Mouse (Mus musculus) frontal cortex, adult 2 months (tissue): Measurements from ENCODE around the gene Tspo. TPM values are rescaled to one million over a fixed set of nuclear protein-coding genes. Genes with fewer than 3 reads are reported as not detected.
A peak's percentile ranks its signal among the peaks of the same experiment; 100 is the strongest.

ENCODE experiments used
- DNase-seq, 2 experiments: peaks; one replicate each; pipeline ENCODE4 v3.0.0; 2022; ENCODE audit warnings: low spot score in 1 of 2; ENCODE audit errors: extremely low spot score in 1 of 2
- polyA plus RNA-seq: library from polyadenylated mRNA; depleted of rRNA; stranded (reverse); fragments of >200 nt; gene quantifications from 2 replicates; pipeline ENCODE4 v1.2.3, GENCODE M21; 2012

The Tspo gene
- polyA plus RNA-seq, 1 experiment: 10.9 TPM

DNA sequence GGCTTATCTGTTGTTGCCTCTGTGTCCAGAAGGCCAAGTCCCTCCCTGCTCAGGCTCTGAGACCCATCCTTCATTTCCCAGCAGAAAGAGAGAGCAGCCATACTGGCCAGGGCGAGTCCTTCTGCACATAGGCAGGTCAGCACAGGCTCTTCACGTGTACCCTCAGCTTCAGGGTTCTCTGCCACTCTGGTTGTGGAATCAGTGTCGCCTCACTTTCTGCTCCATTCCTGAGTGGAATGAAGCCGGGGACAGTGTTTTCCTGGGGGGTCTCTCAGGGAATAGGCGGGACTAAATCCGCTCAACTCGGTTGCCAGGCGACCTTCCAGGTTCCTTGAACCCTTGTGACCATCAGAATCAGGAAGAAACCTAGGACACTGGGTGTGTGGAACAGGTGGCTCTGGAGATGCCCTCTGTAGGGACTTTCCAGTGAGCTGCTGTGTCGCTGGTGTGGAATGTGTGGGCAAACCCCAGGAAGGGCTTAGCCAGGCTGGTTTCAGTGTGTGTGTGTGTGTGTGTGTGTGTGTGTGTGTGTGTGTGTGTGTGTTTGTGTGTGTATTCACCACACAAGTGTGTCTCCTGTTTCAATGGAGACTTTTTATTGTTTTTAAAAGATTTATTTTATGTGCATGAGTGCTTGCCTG is 21.6 kb upstream of the Tspo start:
- no peak for DNase-seq

DNA sequence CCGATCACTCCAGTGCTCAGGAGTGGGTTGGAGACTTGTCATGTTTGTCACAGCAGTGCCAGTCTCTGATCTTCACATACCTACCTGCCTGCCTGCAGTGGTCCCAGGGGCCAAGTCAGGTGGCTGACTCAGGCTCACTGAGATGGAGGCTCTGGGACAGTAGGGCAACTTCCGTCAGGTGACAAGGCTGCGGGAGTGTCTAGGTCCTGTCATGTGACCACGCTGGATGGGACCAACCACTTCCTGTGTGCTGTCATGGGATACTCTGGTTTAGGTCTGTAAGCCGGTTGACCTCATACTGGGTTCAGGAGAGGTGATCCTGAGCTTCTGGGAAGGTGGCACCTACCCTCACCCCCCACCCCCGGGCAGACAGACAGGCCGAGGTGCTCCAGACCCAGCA is 17.4 kb upstream of the Tspo start:
- DNase-seq: no peak

DNA sequence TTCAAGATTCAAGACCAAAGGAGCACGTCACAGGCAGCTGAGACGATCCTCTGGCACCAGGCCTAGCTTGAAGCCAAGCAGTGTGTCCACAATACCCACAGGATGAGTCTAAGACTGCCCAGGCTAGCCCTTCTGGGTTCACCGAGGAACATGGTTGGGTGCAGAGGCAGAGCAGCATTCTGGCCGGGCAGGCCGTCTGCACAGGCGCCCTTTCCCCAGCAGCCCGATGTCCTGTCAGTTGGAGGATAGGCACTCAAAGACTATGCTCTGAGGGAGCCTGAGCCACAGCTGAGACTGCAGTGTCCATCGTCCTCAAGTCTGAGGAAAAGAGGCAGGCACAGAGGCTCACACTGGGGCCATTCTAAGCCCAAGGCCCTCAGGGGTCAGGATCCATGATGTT is 16.2 kb upstream of the Tspo start:
- DNase-seq: no peak

DNA sequence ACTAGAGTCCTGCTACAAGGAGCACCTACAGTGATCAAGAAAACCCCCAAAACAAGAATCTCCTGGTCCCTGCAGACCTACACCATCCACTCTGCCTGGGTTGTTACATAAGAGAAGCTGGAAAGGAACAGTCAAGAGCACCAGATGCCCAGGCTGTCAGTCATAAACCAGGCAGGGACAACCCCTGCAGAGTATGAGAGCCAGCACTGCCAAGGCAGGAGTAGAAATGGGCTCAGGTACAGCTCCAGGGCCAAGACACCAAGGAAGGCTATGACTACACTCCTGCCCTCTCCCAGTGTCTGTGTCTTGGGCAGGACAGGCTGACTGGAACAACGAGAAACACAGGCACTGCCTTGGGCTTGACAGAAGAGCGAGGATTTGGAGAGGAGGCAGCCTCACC is 13.3 kb upstream of the Tspo start:
- DNase-seq: no peak

DNA sequence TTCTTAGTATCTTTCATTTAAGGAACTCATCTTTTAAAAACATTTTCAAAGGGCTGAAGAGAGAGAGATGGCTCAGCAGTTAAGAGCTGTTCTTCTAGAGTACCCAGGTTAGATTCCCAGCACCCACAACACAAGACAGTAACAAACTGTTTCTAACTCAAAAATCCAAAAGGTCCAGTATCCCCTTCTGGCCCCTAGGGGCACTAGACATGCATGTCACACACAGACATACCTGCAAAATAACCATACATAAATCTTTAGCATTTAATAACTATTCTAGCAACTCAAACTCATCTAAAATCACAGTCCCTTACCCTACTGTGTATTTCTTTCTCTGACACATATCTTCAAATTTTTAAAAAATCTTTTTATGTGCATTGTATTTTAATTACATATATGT is 9.6 kb upstream of the Tspo start:
- no peak for DNase-seq

DNA sequence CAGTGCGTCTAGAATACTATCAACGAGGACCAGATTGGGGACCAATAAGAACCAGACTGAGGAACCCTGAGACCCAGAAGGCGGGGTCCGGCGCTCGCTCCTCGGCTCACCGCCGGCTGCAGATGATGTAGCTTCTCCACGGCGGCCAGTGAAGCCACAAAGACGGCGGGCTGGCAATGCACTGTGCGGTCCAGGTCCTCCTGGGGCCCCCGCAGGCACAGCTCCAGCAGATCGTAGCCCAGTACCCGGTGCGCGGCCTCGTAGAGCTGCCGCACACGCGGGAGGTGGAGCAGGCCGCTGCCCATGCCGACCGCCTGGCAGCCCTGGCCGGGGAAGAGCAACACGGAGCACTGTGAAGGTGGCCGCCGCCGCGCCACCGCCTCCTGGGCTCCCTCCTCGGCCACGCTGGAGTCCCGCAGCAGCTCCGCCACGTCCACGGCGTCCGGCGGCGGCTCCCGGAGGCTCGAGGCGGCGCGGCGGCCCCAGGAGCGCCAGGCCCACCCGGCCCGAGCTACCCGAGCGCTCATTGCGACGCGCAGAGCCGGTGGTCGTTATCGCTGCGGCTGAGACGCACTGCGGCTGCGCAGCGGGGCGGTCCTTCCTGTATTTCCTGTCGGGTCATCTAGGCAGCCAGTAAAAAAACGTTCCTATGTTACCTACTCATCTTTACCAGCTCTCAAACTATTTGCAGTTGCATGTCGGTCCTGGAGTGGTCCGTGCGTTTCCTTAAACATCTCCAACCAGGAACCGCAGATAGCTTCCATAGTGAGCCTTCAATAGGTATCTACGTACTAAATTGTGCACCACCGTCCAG is 8.0 kb upstream of the Tspo start:
- DNase-seq: peak; percentile 68 to 87

DNA sequence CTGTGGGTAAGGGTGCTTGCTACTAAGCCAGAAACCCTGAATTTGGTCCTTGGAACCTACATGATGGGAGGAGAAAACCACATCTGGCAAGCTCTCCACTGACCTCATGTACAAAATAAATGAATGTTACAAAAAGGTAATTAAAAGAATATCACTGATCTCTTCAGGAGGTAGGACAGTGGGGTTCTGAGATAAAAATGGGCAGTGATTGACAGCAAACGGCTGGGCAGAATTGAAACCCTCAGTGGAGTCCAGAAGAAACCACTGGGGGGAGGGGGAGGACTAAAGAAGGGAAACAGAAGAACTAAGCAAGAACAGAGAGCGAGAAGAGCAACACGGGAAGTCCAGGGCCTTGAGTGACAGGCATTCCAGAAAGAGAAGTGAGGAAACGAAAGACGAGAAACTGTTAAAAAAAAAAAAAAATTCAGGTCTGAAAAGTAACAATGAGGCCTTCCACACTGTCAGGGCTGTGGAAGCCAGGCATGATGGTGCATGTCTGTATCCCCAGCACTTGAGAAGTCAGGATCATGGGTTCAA is 2.4 kb upstream of the Tspo start:
- no peak for DNase-seq

DNA sequence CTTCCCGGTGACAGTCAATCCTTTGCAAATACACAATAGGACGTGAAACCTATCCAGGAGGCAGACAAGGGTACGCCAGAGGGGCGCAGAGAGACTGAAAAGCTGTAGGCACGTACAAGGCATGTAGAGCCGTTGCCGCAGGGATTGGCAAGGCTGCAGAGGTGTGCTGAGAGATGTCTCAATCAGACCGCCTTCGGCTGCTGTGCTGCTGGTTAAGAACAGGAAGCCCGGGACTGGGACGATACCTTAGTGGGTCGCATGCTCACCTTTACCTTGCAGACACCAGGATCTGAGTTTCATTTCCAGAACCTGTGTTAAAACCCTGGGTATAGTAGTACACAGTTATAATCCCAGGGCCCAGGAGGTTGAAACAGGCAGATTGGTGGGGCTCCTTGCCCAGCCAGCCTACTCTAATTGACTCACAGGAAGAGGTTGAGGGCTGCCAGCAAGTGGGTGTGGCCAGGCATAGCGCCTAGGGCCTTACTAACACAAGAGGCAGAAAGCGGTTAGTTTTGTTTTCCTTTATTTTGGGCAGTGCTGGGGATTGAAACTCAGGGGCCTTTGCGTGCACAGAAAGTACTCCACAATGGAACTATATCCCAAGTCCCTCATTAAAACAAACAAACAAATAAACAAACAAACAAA is 644 bp upstream of the Tspo start:
- DNase-seq: peak; percentile 18 to 71

DNA sequence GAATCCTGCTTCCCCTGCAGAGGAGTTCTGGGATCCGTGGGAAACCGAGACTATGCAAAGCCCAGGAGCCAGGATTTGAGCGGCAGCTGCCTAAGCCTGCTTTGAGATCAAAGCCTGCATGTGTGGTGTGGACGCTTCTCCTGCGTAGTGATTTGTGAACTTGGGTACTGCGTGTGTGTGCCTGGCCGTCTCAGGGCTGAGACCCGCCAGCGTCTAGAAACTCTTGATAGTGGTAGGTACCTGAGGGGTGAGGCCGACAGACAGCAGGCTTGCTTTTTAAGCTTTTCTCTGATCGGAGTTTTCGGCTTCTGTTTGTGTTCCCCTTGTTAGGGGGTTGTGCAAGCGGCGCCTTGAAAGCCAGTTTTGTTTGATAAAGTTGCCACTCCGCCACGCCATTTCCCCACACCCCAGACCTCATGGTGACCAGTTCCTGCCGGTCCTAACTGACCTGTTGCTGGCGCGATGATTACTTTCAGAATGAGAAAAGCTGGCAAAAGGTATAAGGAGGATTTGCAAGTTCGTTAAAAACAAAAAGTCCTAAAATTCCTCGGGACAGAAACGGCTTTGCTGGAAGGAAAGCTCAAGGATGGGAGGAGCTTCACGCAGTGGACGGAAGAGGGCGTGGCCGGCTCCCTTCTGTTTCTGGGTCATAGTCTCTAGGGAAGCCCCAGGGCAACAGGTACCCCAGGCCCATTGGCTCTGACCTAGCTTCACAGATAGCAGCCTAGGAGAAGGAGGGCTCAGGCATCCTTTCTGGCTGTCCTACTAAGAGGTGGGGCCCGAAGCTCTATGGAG is 662 bp downstream of the Tspo start:
- no peak for DNase-seq

DNA sequence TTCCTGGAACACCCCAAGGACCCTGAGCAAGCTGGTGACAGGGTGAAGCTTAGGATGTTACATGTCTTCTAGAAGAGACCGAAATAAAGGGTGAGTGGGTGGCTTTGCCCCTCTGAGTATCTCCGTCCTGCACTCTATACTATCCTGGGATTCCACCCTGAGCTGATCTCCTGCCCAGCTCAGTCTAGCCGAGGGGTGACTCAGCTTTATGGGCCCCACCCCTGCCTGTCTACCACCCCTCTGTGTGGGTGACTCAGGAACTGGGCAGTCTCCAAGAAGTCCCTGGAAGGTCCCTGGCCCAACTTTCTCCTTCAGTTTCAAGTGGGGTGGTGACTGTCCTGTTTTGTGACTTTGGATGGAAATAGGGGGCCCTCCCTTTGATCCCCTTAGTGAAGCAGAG is 2.0 kb downstream of the Tspo start:
- DNase-seq: no peak

DNA sequence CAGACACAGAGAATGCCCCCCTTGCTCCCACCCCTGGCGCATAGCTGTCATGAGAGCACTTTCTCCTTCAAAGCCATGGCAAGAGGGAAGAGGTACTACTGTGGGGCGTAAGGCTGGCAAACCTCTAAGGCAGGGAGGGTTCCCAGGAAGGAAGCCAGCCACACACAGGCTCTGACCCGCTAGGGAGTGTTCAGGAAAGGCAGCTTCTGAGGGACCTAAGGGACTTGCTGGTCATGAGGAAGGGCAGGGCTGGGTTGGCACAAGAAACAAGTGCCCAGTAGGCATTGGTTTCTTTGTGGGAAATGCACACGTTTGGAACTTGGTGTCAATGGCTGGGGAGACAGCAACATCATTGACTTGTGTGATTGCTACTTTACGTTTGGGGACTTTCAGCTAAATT is 2.6 kb downstream of the Tspo start:
- no peak for DNase-seq

DNA sequence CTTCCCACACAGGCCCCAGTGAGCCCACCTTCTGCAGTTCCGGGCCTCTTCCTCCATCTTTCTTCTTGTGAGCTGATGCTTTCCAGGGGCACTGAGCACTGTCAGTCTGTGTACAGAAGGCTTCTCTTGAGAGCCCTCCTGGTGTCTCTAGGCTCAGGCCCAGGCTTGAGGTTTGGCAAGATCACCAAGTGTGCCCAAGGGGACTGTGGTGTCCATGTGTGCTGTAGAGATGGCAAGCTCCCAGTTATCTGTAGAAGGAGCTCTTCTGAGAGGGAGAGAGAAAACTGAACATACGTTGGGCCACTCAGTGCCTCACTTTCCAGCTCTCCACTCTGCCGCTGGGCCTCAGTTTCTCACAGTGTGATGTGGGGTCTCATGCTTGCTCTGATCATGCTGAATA is 4.3 kb downstream of the Tspo start:
- no peak for DNase-seq

DNA sequence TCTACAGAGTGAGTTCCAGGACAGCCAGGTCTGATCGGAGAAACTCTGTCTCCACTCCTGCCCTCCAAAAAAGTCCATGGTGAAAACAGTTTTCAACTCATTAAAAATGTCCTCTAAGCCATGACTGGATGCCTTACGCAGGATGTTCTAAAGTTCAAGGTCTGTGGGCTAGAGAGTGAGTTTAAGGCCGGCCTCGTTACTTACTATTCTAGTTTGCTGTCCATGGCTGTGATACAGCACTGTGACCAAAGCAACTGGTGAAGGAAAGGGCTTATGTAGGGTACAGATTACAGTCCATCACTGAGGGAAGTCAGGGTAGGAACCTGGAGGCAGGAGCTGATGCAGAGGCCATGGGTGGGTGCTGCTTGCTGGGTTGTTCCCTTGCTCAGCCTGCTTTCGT is 5.2 kb downstream of the Tspo start:
- no peak for DNase-seq

DNA sequence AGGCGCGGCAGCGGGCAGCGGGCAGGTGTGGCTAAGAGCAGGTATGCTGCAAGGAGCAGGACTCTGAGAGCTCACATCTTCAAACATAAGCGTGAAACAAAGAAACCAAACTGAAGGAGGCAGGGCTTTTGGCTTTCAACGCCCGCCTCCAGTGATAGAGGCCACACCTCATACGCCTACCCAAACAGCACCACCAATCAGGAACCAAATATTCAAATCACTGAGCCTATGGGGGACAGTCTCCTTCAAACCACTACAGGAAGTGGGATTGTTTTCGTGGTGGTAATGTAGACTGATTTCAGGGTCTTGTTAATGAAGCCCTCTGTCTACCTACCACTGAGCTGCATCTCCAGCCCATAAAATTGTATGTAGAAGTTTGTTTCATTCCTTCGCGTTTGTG is 6.3 kb downstream of the Tspo start:
- no peak for DNase-seq

DNA sequence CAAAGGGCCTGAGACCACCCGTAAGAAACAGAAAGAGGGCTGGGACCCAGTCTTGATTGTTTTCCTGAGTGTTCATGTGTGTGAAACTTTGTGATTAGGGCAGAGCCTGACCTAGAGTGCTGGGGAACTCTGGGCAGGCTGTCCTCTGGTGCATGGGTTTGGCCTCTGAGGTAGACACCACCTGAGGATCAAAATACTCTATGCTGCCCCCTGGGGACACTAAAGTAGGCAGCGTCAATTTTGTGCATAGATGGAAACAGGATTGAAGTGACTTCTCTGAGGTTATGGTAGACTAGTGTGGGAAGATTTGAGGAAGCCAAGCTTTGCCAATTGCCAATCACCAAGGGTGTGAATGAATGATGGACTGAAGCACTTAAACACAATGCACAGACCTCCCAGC is 7.2 kb downstream of the Tspo start:
- DNase-seq: no peak

DNA sequence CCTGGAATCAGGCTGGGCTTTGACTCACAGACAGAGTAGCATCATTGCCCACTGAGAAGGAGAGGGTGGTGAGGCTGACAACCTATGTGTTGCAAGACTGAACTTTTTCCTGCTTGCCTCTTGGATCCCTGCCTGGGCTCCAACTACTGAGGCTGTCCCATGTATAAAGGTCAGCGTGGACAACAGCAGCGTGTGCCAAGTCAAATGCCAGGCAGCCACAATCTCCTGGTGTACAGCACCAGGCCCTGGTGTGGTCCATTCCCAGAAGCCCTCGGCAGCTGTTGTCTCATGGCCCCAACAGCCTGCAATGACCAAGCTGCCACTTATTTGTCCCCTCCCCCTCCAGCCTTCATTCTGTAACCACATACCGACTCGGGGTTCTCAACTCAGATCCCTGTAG is 8.2 kb downstream of the Tspo start:
- DNase-seq: no peak

DNA sequence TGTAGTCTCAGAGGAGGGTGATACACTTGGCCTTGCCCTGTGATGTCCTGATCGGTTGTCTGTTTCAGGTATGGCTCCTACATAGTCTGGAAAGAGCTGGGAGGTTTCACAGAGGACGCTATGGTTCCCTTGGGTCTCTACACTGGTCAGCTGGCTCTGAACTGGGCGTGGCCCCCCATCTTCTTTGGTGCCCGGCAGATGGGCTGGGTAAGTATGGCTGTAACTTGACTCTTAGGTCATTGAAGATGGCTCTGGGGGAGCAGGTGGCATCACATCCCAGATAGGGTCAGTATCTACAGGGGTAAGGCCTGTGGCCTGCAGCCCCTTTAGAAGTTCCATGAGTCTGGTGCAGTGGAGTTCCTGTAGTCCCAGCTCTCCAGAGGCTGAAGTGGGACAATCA is 8.7 kb downstream of the Tspo start:
- no peak for DNase-seq

DNA sequence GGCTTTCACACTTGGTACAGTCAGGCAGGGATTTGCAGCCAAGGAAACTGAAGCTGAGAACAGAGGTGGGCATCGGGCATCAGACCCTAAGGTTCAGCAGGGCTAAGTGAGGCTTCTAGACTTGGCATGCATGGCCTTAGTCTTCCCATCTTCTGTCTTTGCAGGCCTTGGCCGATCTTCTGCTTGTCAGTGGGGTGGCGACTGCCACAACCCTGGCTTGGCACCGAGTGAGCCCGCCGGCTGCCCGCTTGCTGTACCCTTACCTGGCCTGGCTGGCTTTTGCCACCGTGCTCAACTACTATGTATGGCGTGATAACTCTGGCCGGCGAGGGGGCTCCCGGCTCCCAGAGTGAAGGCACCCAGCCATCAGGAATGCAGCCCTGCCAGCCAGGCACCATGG is 10.2 kb downstream of the Tspo start:
- DNase-seq: no peak

DNA sequence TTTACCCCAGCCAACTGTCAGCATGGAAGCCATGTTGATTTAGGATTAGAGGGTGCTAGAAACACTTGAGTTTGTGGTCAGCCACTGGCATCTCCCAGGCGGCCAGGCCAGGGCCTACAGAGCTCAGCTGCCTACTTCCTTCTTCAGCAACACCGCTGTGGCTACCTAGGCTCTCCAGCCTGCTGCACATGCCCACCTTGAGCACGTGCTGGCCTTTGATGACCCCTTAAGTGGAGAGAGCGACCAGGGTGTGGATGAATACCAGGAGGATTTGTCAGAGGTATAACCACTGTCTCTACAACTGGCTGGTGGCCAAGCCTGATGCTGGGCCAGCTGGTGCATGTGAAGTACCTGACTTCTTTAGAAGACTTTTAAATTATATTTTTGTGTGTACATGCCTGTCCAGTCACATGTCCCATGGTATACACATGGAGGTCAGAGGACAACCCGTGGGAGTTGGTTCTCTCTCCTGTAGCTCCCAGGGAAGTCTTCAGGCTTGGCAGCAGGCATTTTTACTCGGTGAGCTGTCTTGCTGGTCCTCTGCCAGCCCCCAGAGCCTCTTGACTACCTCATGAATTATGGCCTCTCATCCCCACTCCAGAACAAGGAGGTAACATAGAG is 11.4 kb downstream of the Tspo start:
- no peak for DNase-seq

DNA sequence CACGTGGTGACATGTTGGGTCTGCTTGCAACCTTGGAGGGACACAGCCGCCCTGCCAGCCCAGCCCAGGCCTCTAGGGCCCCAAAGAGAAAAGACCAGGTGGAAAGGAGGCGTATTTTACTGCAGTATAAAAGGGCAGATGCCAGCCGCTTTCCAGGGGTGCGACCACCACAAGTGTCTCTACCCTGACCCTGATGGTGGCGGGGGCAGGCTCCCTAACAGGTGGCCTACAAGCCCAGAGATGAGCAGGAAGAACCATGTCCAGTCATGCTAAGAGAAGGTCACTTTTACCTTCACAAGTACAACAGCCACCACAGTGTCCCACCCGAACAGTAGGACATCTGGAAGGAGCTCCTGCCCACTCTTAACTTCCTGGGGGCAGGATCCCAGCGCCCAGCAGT is 12.2 kb downstream of the Tspo start:
- DNase-seq: no peak

DNA sequence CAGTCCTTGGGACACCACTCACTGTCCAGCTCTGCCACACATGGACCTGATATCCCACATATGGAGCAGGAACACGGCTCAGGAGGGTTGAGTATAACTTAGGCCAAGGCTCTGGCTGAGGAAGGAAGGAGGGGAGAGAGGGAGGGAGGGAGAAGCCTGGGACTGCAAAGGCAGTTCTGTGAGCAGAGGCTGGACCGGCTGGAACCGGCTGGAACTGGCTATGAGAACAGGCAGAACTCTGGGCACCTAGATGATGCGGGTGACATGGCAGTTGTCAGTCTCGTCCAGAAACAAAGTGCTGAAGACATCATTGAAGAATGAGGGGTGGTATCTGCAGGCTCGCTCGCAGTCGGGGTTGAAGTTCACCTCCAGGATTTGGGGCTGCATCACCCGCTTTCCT is 13.3 kb downstream of the Tspo start:
- DNase-seq: no peak
